In the genomic region with DNA sequence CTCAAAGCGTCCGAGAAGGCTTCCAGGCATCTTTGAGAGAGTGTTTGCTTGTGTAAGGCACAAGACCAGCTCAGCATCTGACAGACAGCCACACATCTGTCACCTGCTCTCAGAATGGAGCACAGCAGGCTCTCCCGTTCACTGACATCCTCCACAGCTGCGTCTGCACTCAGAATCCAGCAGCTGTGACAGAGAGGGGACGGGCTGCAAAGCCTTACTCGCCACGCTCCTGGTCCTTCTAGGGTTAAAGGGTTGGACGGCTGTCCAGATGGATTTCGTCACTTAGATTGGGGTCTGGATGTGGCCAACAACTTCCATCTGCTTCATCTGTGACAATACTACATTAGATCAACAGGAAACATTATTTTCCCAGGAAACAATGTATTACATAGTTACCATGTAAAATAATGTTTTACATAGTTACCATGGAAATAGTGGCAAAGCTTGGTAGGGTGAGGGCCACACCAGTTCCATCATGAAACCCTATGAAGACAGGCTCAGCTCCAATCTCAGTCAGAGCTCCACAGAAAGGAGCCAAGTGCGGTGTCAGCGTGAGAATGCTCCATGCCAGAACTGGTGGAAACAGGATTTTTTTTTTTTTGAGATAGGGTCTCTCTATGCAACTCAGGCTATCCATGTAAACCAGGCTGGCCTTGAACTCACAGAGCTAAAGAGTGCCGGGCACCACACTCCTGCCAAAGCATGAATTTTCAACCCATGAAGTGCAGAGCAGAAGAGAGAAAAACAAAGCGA, we compare ENCODE assay signal across 9 mouse cellular contexts. TPM values are rescaled to one million over a fixed set of nuclear protein-coding genes. Genes with fewer than 3 reads are reported as not detected.
A peak's percentile ranks its signal among the peaks of the same experiment; 100 is the strongest.
DNase-seq lines count a peak whose midpoint lies in the region; ATAC-seq and TF ChIP-seq lines count a peak whose summit lies in the region.
"Had no signal": no experiment of that assay in that cellular context is flagged by ENCODE, and none has a peak within 500 bp of the region (broad histone marks: within the 10 kb centered on the region; RNA-seq: fewer than 3 reads in every experiment).

No protein-coding gene starts in this region.

- WGBS in liver, postnatal 0 days (ENCODE audit: insufficient replicate concordance) = 44% methylated on average over 13 of the region's 13 CpGs
- WGBS in liver, embryonic 12.5 days (ENCODE audit: insufficient replicate concordance) = 61% methylated on average over 13 of the region's 13 CpGs
- 29% methylated on average over 13 of the region's 13 CpGs for WGBS in lung, embryonic 16.5 days

- H3K4me2 ChIP-seq in liver, postnatal 0 days (ENCODE audit: low read depth, low read length) = no peak overlapping the region
- no peak overlapping the region for H3K4me2 ChIP-seq in liver, embryonic 12.5 days
- H3K4me2 ChIP-seq in lung, embryonic 16.5 days (ENCODE audit: low read depth, low read length) = no peak overlapping the region

- H3K27me3 ChIP-seq in liver, postnatal 0 days (ENCODE audit: insufficient read depth, low read length) = no peaks in the 10 kb centered on the region
- 0 out of 2 replicates have a peak, but pooled peaks cover 2% of the 10 kb centered on the region for H3K27me3 ChIP-seq in liver, embryonic 12.5 days (replicated peaks)
- H3K27me3 ChIP-seq in lung, embryonic 16.5 days (ENCODE audit: control insufficient read depth, insufficient read depth, low read depth, low read length) = no peaks in the 10 kb centered on the region

- peaks cover 14% of the 10 kb centered on the region for H3K4me1 ChIP-seq in liver, postnatal 0 days (ENCODE audit: insufficient read depth)
- peaks cover 29% of the 10 kb centered on the region for H3K4me1 ChIP-seq in liver, embryonic 12.5 days
- peaks cover 38% of the 10 kb centered on the region for H3K4me1 ChIP-seq in lung, embryonic 16.5 days (replicated peaks; ENCODE audit: control insufficient read depth, insufficient read depth, low read length)

- TF ChIP-seq EP300 in liver, postnatal 0 days (IDR thresholded peaks at IDR 0.05; ENCODE audit: low read depth) = no peak

- peak; percentile 24; the same call in 1 of the 2 replicates for ATAC-seq in liver, postnatal 0 days
- ATAC-seq in liver, embryonic 12.5 days = no peak
- ATAC-seq in lung, embryonic 16.5 days (ENCODE audit: low read depth) = peak; percentile 79

- peak overlapping the region; percentile 40; the same call in 1 of the 2 replicates for H3K27ac ChIP-seq in gastrocnemius, adult 2 months
- 0 out of 2 replicates have a peak overlapping the region, but pooled peaks have one; percentile 5 for H3K27ac ChIP-seq in liver, postnatal 0 days (ENCODE audit: low read depth)
- no peak overlapping the region for H3K27ac ChIP-seq in liver, embryonic 12.5 days
- peak overlapping the region; percentile 84 for H3K27ac ChIP-seq in lung, embryonic 16.5 days (ENCODE audit: low read length)

- H3K36me3 ChIP-seq in liver, postnatal 0 days (replicated peaks; ENCODE audit: insufficient read depth, low read length) = no peaks in the 10 kb centered on the region
- H3K36me3 ChIP-seq in liver, embryonic 12.5 days = no peaks in the 10 kb centered on the region
- no peaks in the 10 kb centered on the region for H3K36me3 ChIP-seq in lung, embryonic 16.5 days (ENCODE audit: control insufficient read depth, insufficient read depth, low read length)

- no peaks in the 10 kb centered on the region for H3K9me3 ChIP-seq in liver, postnatal 0 days (ENCODE audit: low read length)
- H3K9me3 ChIP-seq in liver, embryonic 12.5 days (replicated peaks) = no peaks in the 10 kb centered on the region
- no peaks in the 10 kb centered on the region for H3K9me3 ChIP-seq in lung, embryonic 16.5 days (ENCODE audit: control insufficient read depth, low read length)

- intact Hi-C loops in gastrocnemius, adult 2 months (cut with DNase I) = no loop called here

- H3K4me3 ChIP-seq in gastrocnemius, adult 2 months = no peak overlapping the region
- H3K4me3 ChIP-seq in liver, postnatal 0 days (ENCODE audit: low read depth, low read length) = no peak overlapping the region
- H3K4me3 ChIP-seq in liver, embryonic 12.5 days = no peak overlapping the region
- no peak overlapping the region for H3K4me3 ChIP-seq in lung, embryonic 16.5 days (ENCODE audit: low read length)

- no peak overlapping the region for H3K9ac ChIP-seq in liver, postnatal 0 days (replicated peaks)
- no peak overlapping the region for H3K9ac ChIP-seq in liver, embryonic 12.5 days
- no peak overlapping the region for H3K9ac ChIP-seq in lung, embryonic 16.5 days (ENCODE audit: low read length)

- DNase-seq in gastrocnemius, adult 2 months = peak; percentile 33
- DNase-seq in gastrocnemius, adult 8-10 months (ENCODE audit: low spot score in 2 of 2) = no peak
- no peak for DNase-seq in liver, postnatal 0 days
- DNase-seq in thymus, postnatal 14 days = peak; percentile 82
- DNase-seq in left cerebral cortex, adult 8-10 months (ENCODE audit: low spot score in 2 of 2) = no peak
- no peak for DNase-seq in adrenal gland, postnatal 4 days (ENCODE audit: low spot score in 2 of 2)
- DNase-seq: adrenal gland, adult 8-10 months had no signal

- no peak for TF ChIP-seq CTCF in gastrocnemius, adult 2 months (IDR thresholded peaks at IDR 0.05)
- TF ChIP-seq CTCF in liver, postnatal 0 days (IDR thresholded peaks at IDR 0.05; ENCODE audit: low read depth) = no peak

RNA-seq across cellular contexts. Expression of gene Emc8, which starts 28.2 kb away (rescaled TPM):
- 10 to 100 TPM; 22.2 to 25.6 TPM for total RNA-seq in gastrocnemius, adult 2 months (2021)
- total RNA-seq in gastrocnemius, adult 8-10 months (2022) = 10 to 100 TPM; 18.7 to 29.5 (median 25.8) TPM
- polyA plus RNA-seq in liver, postnatal 0 days (2015; fragmentation: Nextera tagmentation; extraction: Ambion mirVana) = 81.1 and 83.9 TPM in 2 replicates
- 171 and 180 TPM in 2 replicates for polyA plus RNA-seq in liver, embryonic 12.5 days (2016; fragmentation: Nextera tagmentation; extraction: Ambion mirVana)
- polyA plus RNA-seq in lung, embryonic 16.5 days (2015; fragmentation: Nextera tagmentation; extraction: Ambion mirVana) = 237 and 248 TPM in 2 replicates
- 10 to 100 TPM; 60.5 to 72.0 (median 69.4) TPM for total RNA-seq in left cerebral cortex, adult 8-10 months (2022)
- total RNA-seq in adrenal gland, postnatal 4 days (2021) = 100 to 1,000 TPM; 101 to 112 TPM

RNA-seq across cellular contexts. Expression of gene Cox4i1, which starts 28.6 kb away (rescaled TPM):
- 1,000 to 10,000 TPM; 1,376 to 1,812 TPM for total RNA-seq in gastrocnemius, adult 2 months (2021)
- 1,000 to 10,000 TPM; 1,398 to 1,509 (median 1,471) TPM for total RNA-seq in gastrocnemius, adult 8-10 months (2022)
- 1,191 and 1,240 TPM in 2 replicates for polyA plus RNA-seq in liver, postnatal 0 days (2015; fragmentation: Nextera tagmentation; extraction: Ambion mirVana)
- 769 and 831 TPM in 2 replicates for polyA plus RNA-seq in liver, embryonic 12.5 days (2016; fragmentation: Nextera tagmentation; extraction: Ambion mirVana)
- 1,058 and 1,114 TPM in 2 replicates for polyA plus RNA-seq in lung, embryonic 16.5 days (2015; fragmentation: Nextera tagmentation; extraction: Ambion mirVana)
- 1,000 to 10,000 TPM; 1,070 to 1,158 (median 1,126) TPM for total RNA-seq in left cerebral cortex, adult 8-10 months (2022)
- total RNA-seq in adrenal gland, postnatal 4 days (2021) = 1,000 to 10,000 TPM; 1,090 to 1,156 TPM

RNA-seq across cellular contexts. Expression of gene Gm27021, which starts 28.7 kb away (rescaled TPM):
- total RNA-seq in gastrocnemius, adult 2 months (2021) = not detected
- not detected for total RNA-seq in gastrocnemius, adult 8-10 months (2022)
- polyA plus RNA-seq in liver, postnatal 0 days (2015; fragmentation: Nextera tagmentation; extraction: Ambion mirVana) = 0.58 and 1.4 TPM in 2 replicates
- 0.69 and 0.79 TPM in 2 replicates for polyA plus RNA-seq in liver, embryonic 12.5 days (2016; fragmentation: Nextera tagmentation; extraction: Ambion mirVana)
- polyA plus RNA-seq in lung, embryonic 16.5 days (2015; fragmentation: Nextera tagmentation; extraction: Ambion mirVana) = 2.5 and 3.2 TPM in 2 replicates
- total RNA-seq in left cerebral cortex, adult 8-10 months (2022) = 1 to 10 TPM in 1 of 4 experiments, under 1 TPM in 1, not detected in 2; 0.62 to 1.2 TPM
- total RNA-seq in adrenal gland, postnatal 4 days (2021) = under 1 TPM in 1 of 2 experiments, not detected in 1; 0.56 TPM

RNA-seq across cellular contexts. Expression of gene Irf8, which starts 39.6 kb away (rescaled TPM):
- total RNA-seq in gastrocnemius, adult 2 months (2021) = 10 to 100 TPM in 1 of 2 experiments, 1 to 10 TPM in 1; 4.8 to 11.2 TPM
- total RNA-seq in gastrocnemius, adult 8-10 months (2022) = 10 to 100 TPM in 2 of 4 experiments, 1 to 10 TPM in 2; 8.9 to 12.0 (median 10.7) TPM
- 28.3 and 31.8 TPM in 2 replicates for polyA plus RNA-seq in liver, postnatal 0 days (2015; fragmentation: Nextera tagmentation; extraction: Ambion mirVana)
- polyA plus RNA-seq in liver, embryonic 12.5 days (2016; fragmentation: Nextera tagmentation; extraction: Ambion mirVana) = 10.6 TPM in 2 replicates
- 19.1 and 22.5 TPM in 2 replicates for polyA plus RNA-seq in lung, embryonic 16.5 days (2015; fragmentation: Nextera tagmentation; extraction: Ambion mirVana)
- total RNA-seq in left cerebral cortex, adult 8-10 months (2022) = 10 to 100 TPM in 2 of 4 experiments, 1 to 10 TPM in 2; 5.1 to 22.2 (median 11.7) TPM
- total RNA-seq in adrenal gland, postnatal 4 days (2021) = 10 to 100 TPM; 29.8 to 40.5 TPM

RNA-seq across cellular contexts. Expression of gene 1190005I06Rik, which starts 49.1 kb away (rescaled TPM):
- total RNA-seq in gastrocnemius, adult 2 months (2021) = 1 to 10 TPM in 1 of 2 experiments, under 1 TPM in 1; 0.77 to 1.0 TPM
- total RNA-seq in gastrocnemius, adult 8-10 months (2022) = 1 to 10 TPM in 2 of 4 experiments, under 1 TPM in 1, not detected in 1; 0.89 to 1.1 (median 1.1) TPM
- 4.8 and 5.0 TPM in 2 replicates for polyA plus RNA-seq in liver, postnatal 0 days (2015; fragmentation: Nextera tagmentation; extraction: Ambion mirVana)
- 0.83 and 1.3 TPM in 2 replicates for polyA plus RNA-seq in liver, embryonic 12.5 days (2016; fragmentation: Nextera tagmentation; extraction: Ambion mirVana)
- 4.5 and 5.4 TPM in 2 replicates for polyA plus RNA-seq in lung, embryonic 16.5 days (2015; fragmentation: Nextera tagmentation; extraction: Ambion mirVana)
- total RNA-seq in left cerebral cortex, adult 8-10 months (2022) = 10 to 100 TPM; 11.8 to 16.6 (median 14.4) TPM
- 1 to 10 TPM; 5.4 to 7.5 TPM for total RNA-seq in adrenal gland, postnatal 4 days (2021)

Comparison
In these comparisons a context has a peak if more than half of its experiments do, and no peak if none do; other contexts are left out.
1. DNase-seq: peak in gastrocnemius, adult 2 months (single experiment) and thymus, postnatal 14 days (single experiment); none in gastrocnemius, adult 8-10 months (0 of 2), liver, postnatal 0 days (single experiment), left cerebral cortex, adult 8-10 months (0 of 2) and adrenal gland, postnatal 4 days (0 of 2).